Mouse (Mus musculus): Measurements from ENCODE around the gene Schip1. TPM values are rescaled to one million over a fixed set of nuclear protein-coding genes. Genes with fewer than 3 reads are reported as not detected.
A peak's percentile ranks its signal among the peaks of the same experiment; 100 is the strongest.

The Schip1 gene
- polyA plus RNA-seq, 1 experiment from 2014 or later = 68.8 TPM

DNA sequence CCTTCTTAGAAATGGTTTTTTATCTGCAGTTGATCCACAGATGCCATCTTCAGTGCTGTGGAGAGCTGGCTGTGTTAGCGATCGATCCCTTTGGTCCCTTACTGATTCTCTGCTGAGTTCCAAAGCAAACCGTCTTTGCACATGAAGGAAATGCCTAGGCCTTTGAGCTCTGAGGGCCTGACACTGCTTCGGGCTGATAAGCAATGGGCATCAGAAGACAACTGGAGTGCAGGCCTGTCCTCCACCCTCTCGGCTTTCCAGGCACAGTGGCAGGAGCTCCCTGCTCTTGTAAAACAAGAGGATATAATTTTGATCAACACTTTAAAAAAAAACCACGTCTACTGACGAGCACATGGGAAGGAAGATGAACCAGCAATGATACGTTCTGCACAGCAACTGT, 477.1 kb downstream of the Schip1 start:
- Histone ChIP-seq H3K4me2 (no peak overlapping the region), H3K9ac (ENCODE audit: low read depth, low read length) (no peak overlapping the region), H3K9me3 (replicated peaks; ENCODE audit: control insufficient read depth, low read length) (no peaks in the 10 kb centered on the region), H3K4me3 (ENCODE audit: low read depth, low read length) (no peak overlapping the region), H3K4me1 (ENCODE audit: control insufficient read depth, insufficient read depth, low read length) (peaks cover 20% of the 10 kb centered on the region), H3K27ac (ENCODE audit: low read depth, low read length) (no peak overlapping the region), H3K27me3 (ENCODE audit: control insufficient read depth, insufficient read depth, low read length) (no peaks in the 10 kb centered on the region), H3K36me3 (ENCODE audit: control insufficient read depth, insufficient read depth, low read length) (no peaks in the 10 kb centered on the region)
- WGBS (ENCODE audit: insufficient replicate concordance) = 53% methylated on average over 8 of the region's 8 CpGs
- no peak for ATAC-seq (replicated peaks; ENCODE audit: insufficient number of reproducible peaks, low FRiP score, low TSS enrichment)

- WGBS (ENCODE audit: insufficient replicate concordance) = 6% methylated on average over 7 of the region's 7 CpGs
- no peak overlapping the region for H3K27ac ChIP-seq (ENCODE audit: low read depth, low read length)
- H3K9ac ChIP-seq (ENCODE audit: low read depth, low read length) = peak overlapping the region; percentile 52; the same call in 1 of the 2 replicates
Measured at GRCm38 (mm10) chr3:68542944-68543501, 478.4 kb downstream of the Schip1 start.

DNA sequence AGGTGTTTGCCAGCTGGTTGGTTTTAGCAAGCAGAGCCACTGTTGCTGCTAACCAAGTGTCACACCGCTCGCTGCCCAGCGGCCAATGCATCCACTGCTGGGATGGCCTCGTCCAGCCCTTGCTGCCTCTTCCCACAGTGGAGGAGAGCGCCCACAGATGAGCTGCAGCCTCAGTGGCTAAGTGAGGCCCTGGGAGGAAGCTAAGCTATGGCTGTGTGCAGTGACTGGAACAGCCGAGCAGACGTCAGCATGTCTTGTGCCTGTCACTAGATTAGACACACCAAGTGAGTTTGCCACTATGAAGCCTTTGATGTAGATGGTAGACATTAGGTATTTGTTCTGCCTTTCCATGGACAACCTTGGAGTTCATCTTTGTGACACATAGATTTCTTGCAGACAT, 480.2 kb downstream of the Schip1 start:
- H3K9me3 ChIP-seq (replicated peaks; ENCODE audit: control insufficient read depth, low read length) = no peaks in the 10 kb centered on the region
- no peak overlapping the region for H3K27ac ChIP-seq (ENCODE audit: low read depth, low read length)
- WGBS (ENCODE audit: insufficient replicate concordance) = 65% methylated on average over 7 of the region's 7 CpGs
- H3K36me3 ChIP-seq (ENCODE audit: control insufficient read depth, insufficient read depth, low read length) = no peaks in the 10 kb centered on the region
- no peak overlapping the region for H3K4me3 ChIP-seq (ENCODE audit: low read depth, low read length)
- H3K27me3 ChIP-seq (ENCODE audit: control insufficient read depth, insufficient read depth, low read length) = no peaks in the 10 kb centered on the region
- H3K4me2 ChIP-seq = no peak overlapping the region
- H3K4me1 ChIP-seq (ENCODE audit: control insufficient read depth, insufficient read depth, low read length) = peaks cover 23% of the 10 kb centered on the region
- no peak overlapping the region for H3K9ac ChIP-seq (ENCODE audit: low read depth, low read length)
- ATAC-seq (replicated peaks; ENCODE audit: insufficient number of reproducible peaks, low FRiP score, low TSS enrichment) = no peak

More at GRCm38 (mm10) chr3:68542944-68543501, 478.4 kb downstream of the Schip1 start:
- Histone ChIP-seq H3K4me3 (ENCODE audit: low read depth, low read length) (peak overlapping the region; percentile 18), H3K4me2 (peak overlapping the region; percentile 67), H3K9me3 (replicated peaks; ENCODE audit: control insufficient read depth, low read length) (no peaks in the 10 kb centered on the region), H3K4me1 (ENCODE audit: control insufficient read depth, insufficient read depth, low read length) (peaks cover 20% of the 10 kb centered on the region), H3K27me3 (ENCODE audit: control insufficient read depth, insufficient read depth, low read length) (no peaks in the 10 kb centered on the region), H3K36me3 (ENCODE audit: control insufficient read depth, insufficient read depth, low read length) (no peaks in the 10 kb centered on the region)
- ATAC-seq (replicated peaks; ENCODE audit: insufficient number of reproducible peaks, low FRiP score, low TSS enrichment) = peak; percentile 72; the same call in 1 of the 2 replicates

- Histone ChIP-seq H3K4me3 (ENCODE audit: low read depth, low read length) (no peak overlapping the region), H3K36me3 (ENCODE audit: control insufficient read depth, insufficient read depth, low read length) (no peaks in the 10 kb centered on the region), H3K9ac (ENCODE audit: low read depth, low read length) (no peak overlapping the region), H3K4me2 (no peak overlapping the region), H3K9me3 (replicated peaks; ENCODE audit: control insufficient read depth, low read length) (no peaks in the 10 kb centered on the region), H3K4me1 (ENCODE audit: control insufficient read depth, insufficient read depth, low read length) (peaks cover 26% of the 10 kb centered on the region), H3K27me3 (ENCODE audit: control insufficient read depth, insufficient read depth, low read length) (no peaks in the 10 kb centered on the region), H3K27ac (ENCODE audit: low read depth, low read length) (no peak overlapping the region)
- no peak for ATAC-seq (replicated peaks; ENCODE audit: insufficient number of reproducible peaks, low FRiP score, low TSS enrichment)
- WGBS (ENCODE audit: insufficient replicate concordance) = 50% methylated on average over 6 of the region's 6 CpGs
Measured at GRCm38 (mm10) chr3:68545898-68546297, 481.3 kb downstream of the Schip1 start.

- Histone ChIP-seq H3K9me3 (replicated peaks; ENCODE audit: control insufficient read depth, low read length) (no peaks in the 10 kb centered on the region), H3K4me2 (no peak overlapping the region), H3K27me3 (ENCODE audit: control insufficient read depth, insufficient read depth, low read length) (no peaks in the 10 kb centered on the region), H3K4me3 (ENCODE audit: low read depth, low read length) (no peak overlapping the region), H3K4me1 (ENCODE audit: control insufficient read depth, insufficient read depth, low read length) (peaks cover 25% of the 10 kb centered on the region), H3K27ac (ENCODE audit: low read depth, low read length) (no peak overlapping the region), H3K36me3 (ENCODE audit: control insufficient read depth, insufficient read depth, low read length) (no peaks in the 10 kb centered on the region), H3K9ac (ENCODE audit: low read depth, low read length) (no peak overlapping the region)
- WGBS (ENCODE audit: insufficient replicate concordance) = 23% methylated on average over 4 of the region's 4 CpGs
- peak; percentile 43; the same call in 1 of the 2 replicates for ATAC-seq (replicated peaks; ENCODE audit: insufficient number of reproducible peaks, low FRiP score, low TSS enrichment)
Measured at GRCm38 (mm10) chr3:68555087-68555662, 490.6 kb downstream of the Schip1 start.

- H3K4me3 ChIP-seq (ENCODE audit: low read depth, low read length) = no peak overlapping the region
- H3K9me3 ChIP-seq (replicated peaks; ENCODE audit: control insufficient read depth, low read length) = no peaks in the 10 kb centered on the region
- 81% methylated on average over 9 of the region's 9 CpGs for WGBS (ENCODE audit: insufficient replicate concordance)
- no peak overlapping the region for H3K4me2 ChIP-seq
- ATAC-seq (replicated peaks; ENCODE audit: insufficient number of reproducible peaks, low FRiP score, low TSS enrichment) = no peak
- H3K9ac ChIP-seq (ENCODE audit: low read depth, low read length) = no peak overlapping the region
- H3K27me3 ChIP-seq (ENCODE audit: control insufficient read depth, insufficient read depth, low read length) = no peaks in the 10 kb centered on the region
- no peak overlapping the region for H3K27ac ChIP-seq (ENCODE audit: low read depth, low read length)
- H3K4me1 ChIP-seq (ENCODE audit: control insufficient read depth, insufficient read depth, low read length) = peaks cover 25% of the 10 kb centered on the region
- H3K36me3 ChIP-seq (ENCODE audit: control insufficient read depth, insufficient read depth, low read length) = no peaks in the 10 kb centered on the region
Measured at GRCm38 (mm10) chr3:68556891-68557290, 492.3 kb downstream of the Schip1 start.

DNA sequence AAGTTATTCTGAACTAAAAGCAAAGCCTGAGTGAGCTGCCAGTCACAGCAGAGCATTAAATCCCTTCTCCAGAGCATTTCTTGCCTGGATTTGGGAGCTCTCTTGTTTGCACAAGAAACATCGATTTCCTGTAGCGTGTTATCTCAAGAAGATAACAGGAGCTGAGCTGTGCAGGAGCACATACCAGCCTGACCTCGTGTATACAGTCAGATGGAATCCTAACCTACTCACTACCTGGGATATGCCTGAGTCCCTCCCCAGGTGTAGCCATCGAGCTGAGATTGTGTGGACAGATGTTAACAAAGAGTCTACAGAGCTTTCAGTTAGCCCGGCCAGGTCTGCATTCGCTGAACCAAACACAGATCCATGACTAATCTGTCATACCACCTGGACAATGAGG, 494.1 kb downstream of the Schip1 start:
- Histone ChIP-seq H3K27me3 (ENCODE audit: control insufficient read depth, insufficient read depth, low read length) (no peaks in the 10 kb centered on the region), H3K4me3 (ENCODE audit: low read depth, low read length) (no peak overlapping the region), H3K4me2 (no peak overlapping the region), H3K27ac (ENCODE audit: low read depth, low read length) (no peak overlapping the region), H3K9ac (ENCODE audit: low read depth, low read length) (no peak overlapping the region), H3K4me1 (ENCODE audit: control insufficient read depth, insufficient read depth, low read length) (peaks cover 21% of the 10 kb centered on the region), H3K9me3 (replicated peaks; ENCODE audit: control insufficient read depth, low read length) (no peaks in the 10 kb centered on the region), H3K36me3 (ENCODE audit: control insufficient read depth, insufficient read depth, low read length) (no peaks in the 10 kb centered on the region)
- 34% methylated on average over 6 of the region's 6 CpGs for WGBS (ENCODE audit: insufficient replicate concordance)
- no peak for ATAC-seq (replicated peaks; ENCODE audit: insufficient number of reproducible peaks, low FRiP score, low TSS enrichment)

- no peak for ATAC-seq (replicated peaks; ENCODE audit: insufficient number of reproducible peaks, low FRiP score, low TSS enrichment)
- 83% methylated on average over 5 of the region's 5 CpGs for WGBS (ENCODE audit: insufficient replicate concordance)
- Histone ChIP-seq H3K9me3 (replicated peaks; ENCODE audit: control insufficient read depth, low read length) (no peaks in the 10 kb centered on the region), H3K36me3 (ENCODE audit: control insufficient read depth, insufficient read depth, low read length) (no peaks in the 10 kb centered on the region), H3K9ac (ENCODE audit: low read depth, low read length) (no peak overlapping the region), H3K4me1 (ENCODE audit: control insufficient read depth, insufficient read depth, low read length) (peaks cover 18% of the 10 kb centered on the region), H3K4me3 (ENCODE audit: low read depth, low read length) (no peak overlapping the region), H3K4me2 (no peak overlapping the region), H3K27ac (ENCODE audit: low read depth, low read length) (no peak overlapping the region), H3K27me3 (ENCODE audit: control insufficient read depth, insufficient read depth, low read length) (no peaks in the 10 kb centered on the region)
Measured at GRCm38 (mm10) chr3:68560057-68560456, 495.5 kb downstream of the Schip1 start.

- H3K9ac ChIP-seq (ENCODE audit: low read depth, low read length) = no peak overlapping the region
- H3K36me3 ChIP-seq (ENCODE audit: control insufficient read depth, insufficient read depth, low read length) = no peaks in the 10 kb centered on the region
- H3K4me2 ChIP-seq = no peak overlapping the region
- WGBS (ENCODE audit: insufficient replicate concordance) = 61% methylated on average over 2 of the region's 2 CpGs
- no peaks in the 10 kb centered on the region for H3K9me3 ChIP-seq (replicated peaks; ENCODE audit: control insufficient read depth, low read length)
- no peak for ATAC-seq (replicated peaks; ENCODE audit: insufficient number of reproducible peaks, low FRiP score, low TSS enrichment)
- H3K27me3 ChIP-seq (ENCODE audit: control insufficient read depth, insufficient read depth, low read length) = no peaks in the 10 kb centered on the region
- no peak overlapping the region for H3K4me3 ChIP-seq (ENCODE audit: low read depth, low read length)
- peaks cover 20% of the 10 kb centered on the region for H3K4me1 ChIP-seq (ENCODE audit: control insufficient read depth, insufficient read depth, low read length)
- H3K27ac ChIP-seq (ENCODE audit: low read depth, low read length) = no peak overlapping the region
Measured at GRCm38 (mm10) chr3:68562838-68563237, 498.2 kb downstream of the Schip1 start.
